Mouse (Mus musculus) right cerebral cortex, postnatal 14 days (tissue): Measurements from ENCODE around the gene Ung.
A peak's percentile ranks its signal among the peaks of the same experiment; 100 is the strongest.

ENCODE experiments used
- DNase-seq: peaks from one replicate; pipeline ENCODE4 v3.0.0; 2022

Ung gene

GRCm38 (mm10) chr5:114130211-114130605 lies at the start of gene Ung:
Gene Ung (plus strand): TSS chr5:114130386.
- peak; percentile 37 for DNase-seq

GRCm38 (mm10) chr5:114085501-114085900 lies 44.7 kb upstream of the Ung start:
- DNase-seq: no peak

DNA sequence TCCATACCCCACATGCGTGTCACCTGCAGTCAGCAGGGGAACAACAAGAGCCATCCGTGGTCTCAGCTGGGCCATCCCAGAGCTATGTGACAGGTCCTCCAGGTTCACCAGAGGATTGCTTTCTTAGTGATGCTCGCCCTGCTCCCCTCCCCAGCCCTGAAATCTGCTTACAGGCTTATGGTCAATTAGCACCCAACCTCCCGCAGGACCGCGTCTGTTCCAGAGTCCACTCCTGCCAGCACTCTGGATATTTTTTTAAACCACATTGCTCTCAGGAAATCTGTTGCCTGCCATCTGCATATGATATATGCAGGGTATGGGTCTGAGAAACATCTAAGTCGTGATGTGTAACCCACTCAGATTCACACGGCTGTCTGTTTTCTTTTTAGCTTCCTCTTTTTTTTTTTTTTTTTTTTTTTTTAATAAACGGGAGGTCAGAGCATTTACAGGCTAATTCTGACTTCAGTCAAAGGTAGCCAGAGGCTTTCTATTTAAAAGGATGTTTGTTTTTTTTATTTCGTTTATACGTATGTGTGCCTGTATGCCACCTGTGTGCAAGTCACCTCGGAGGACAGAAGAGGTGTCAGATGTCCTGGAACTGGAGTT lies 42.2 kb upstream of the Ung start:
- DNase-seq: peak; percentile 26

GRCm38 (mm10) chr5:114090421-114091013 lies 39.7 kb upstream of the Ung start:
- DNase-seq: no peak

DNA sequence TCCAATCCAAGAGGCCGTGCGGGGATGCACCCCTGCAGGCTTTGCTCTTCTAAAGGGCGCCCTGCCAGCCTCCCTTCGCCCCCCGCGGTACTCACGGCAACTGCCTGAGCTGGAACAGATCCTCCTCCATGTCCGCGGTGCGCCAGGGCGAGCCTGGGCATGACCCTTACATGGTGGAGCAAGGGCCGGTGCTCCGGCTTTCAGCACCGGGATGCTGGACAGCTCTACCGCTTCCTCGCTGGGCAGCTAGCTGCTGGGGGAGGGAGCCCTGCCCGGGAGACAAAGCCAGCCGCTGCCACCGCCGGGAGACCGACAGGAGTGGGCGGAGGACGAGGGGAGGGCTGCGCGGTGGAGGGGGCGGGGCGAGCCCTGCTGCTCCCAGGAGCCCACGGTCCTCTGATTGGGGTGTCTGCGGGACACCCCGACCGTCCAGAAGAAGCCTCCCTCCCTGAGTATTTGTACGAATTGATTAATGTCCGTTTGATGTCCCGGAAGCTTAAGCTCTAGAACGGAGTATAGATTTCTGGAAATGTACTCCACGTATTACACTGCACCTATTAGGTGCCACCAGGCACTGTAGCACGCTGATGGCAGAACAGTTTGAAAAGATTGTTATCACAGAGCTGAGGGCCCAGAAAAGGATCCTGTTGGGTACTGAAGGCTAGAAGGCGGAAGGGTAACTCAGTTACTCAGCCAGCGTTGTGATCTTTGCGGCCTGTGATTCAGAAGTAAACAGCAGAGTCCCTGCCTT lies 39.0 kb upstream of the Ung start, which contains the start of gene Svop:
Svop (minus strand) TSS at position 514 of the 751 bp plus-strand sequence.
- DNase-seq: peak; percentile 78

- peak; percentile 92 for DNase-seq
These were observed 30.3 kb upstream of the Ung start for GRCm38 (mm10) chr5:114099709-114100389.

- no peak for DNase-seq
These were observed 29.6 kb upstream of the Ung start for GRCm38 (mm10) chr5:114100390-114101099.

DNA sequence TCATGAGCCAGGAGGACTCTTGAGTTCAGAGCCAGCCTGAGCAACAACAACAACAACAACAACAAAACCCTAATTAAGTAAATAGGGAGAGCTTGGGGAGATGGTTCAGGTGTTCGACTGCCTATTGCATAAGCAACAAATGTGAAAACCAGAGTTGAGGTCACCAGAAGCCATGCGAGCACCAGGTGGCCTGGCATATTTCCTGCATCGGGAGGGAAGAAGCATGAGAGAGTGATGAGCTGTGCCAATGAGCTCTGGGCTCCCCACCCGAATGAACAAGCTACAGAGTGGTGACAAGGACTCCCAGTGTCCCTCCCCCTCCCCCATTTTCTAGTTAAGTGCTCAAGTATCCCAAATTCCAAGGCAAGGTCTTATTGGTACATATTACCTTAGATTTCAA lies 28.3 kb upstream of the Ung start:
- no peak for DNase-seq

DNA sequence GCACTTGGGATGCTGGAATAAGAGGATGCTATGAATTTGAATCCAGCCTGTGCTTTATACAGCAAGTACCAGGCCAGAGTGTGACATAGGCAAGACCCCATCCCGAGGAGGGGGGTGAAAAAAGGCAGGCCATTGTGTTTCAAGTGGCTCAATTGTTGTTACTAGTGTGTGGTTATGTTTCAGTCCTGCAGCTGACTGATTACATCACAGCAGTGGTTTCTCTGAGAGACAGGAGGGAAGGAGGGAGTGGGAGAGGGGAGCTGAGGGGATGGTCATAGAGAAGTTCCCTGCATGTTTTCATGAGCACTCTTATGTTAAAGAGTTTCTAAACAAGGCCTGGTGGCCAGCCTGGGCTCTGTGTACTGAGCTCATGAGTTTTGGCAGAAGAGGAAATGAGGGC lies 27.4 kb upstream of the Ung start:
- DNase-seq: no peak

DNA sequence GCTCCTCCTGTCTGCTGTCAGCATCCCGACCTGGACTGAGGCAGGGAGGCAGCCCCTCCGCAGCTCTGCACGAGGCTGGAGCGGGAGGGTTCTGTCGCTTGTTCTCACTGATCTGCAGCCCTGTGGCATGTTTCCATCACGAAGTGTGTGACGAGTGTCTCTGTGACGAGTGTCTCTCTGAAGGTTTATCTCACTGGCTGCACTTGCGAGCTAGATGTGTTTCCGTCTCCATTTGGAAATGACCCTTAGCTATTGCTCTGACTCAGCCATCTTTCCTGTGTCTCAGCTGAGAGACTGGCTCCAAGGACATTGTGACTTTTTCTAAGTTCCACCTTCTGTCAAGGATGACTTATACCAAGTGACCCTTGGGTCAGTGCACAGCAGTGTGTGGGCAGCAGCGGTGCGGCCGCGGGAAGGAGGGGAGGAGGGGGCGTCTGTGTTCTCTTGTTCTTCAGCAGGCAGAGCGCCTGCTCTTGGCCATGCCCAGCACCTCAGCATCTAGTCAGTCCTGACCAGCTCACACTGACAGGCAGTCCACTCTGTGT lies 23.7 kb upstream of the Ung start:
- DNase-seq: no peak

GRCm38 (mm10) chr5:114113334-114113733 lies 16.9 kb upstream of the Ung start:
- DNase-seq: no peak

GRCm38 (mm10) chr5:114115030-114115429 lies 15.2 kb upstream of the Ung start:
- DNase-seq: no peak

GRCm38 (mm10) chr5:114116586-114116985 lies 13.6 kb upstream of the Ung start:
- DNase-seq: no peak

DNA sequence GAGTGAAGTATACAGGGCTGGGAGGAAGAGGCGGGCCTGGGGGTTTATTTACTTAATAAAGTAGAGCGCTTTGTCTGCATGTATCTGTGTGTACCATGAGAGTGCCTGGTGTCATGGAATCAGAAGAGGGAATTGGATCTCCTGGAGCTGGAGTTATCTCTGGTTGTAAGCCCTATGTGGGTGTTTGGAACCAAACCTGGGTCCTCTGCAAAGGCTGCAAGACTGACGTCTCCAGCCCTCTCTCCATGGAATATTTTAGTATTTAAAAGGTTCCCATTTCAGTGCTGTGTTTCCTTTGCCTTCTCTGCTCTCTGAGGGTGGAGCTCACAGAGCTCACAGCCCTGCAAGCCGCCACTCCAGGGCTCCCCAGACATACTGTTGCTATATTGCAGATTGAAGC lies 10.4 kb upstream of the Ung start:
- DNase-seq: no peak

DNA sequence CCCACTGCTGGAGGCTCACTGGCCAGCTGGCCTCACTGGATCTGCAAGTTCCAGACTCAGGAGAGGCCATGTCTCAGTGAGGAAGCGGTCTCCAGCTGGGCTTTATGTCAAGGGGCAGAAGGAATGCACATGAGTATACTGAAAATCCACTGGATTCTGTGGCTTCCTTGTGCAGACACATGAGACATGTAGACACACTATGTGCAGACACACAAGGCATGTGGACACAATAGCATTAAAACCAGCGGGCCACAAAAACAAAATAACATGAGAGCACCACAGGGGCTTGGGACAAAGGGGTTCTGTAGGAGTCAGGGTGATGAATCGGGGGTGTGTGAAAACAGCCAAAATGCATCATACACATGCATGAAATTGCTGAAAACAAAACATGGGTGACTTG lies 4.2 kb upstream of the Ung start:
- no peak for DNase-seq

DNA sequence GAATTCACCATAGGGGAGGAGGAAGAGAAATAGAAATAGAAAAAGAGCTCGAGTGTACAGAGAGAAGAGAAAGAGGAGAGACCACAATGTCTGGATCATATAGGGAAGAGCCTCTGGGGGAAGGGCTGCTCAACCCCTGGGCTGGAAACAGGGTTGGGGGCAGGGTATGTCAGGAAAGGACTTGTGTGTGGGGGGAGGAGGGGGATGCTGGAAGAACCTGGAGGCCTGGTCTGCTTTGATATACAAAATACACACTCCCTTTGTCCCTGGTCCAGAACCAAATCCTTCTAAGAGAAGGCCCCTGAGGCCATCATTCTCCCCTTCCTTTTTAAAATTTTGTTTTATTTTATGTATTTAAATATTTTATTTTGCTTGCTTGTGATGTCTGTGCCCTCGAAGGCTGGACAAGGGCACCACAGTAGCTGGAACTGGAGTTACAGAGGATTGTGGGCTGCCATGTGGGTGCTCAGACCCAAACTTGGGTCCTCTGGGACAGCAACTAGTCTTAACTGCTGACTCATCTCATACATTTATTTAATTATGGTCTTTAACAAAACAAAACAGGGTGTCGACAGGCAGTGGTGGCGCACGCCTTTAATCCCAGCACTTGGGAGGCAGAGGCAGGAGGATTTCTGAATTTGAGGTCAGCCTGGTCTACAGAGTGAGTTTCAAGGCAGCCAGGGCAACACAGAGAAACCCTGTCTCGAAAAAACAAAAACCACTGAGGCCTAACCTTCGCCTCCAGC lies 3.5 kb upstream of the Ung start:
- DNase-seq: no peak

DNA sequence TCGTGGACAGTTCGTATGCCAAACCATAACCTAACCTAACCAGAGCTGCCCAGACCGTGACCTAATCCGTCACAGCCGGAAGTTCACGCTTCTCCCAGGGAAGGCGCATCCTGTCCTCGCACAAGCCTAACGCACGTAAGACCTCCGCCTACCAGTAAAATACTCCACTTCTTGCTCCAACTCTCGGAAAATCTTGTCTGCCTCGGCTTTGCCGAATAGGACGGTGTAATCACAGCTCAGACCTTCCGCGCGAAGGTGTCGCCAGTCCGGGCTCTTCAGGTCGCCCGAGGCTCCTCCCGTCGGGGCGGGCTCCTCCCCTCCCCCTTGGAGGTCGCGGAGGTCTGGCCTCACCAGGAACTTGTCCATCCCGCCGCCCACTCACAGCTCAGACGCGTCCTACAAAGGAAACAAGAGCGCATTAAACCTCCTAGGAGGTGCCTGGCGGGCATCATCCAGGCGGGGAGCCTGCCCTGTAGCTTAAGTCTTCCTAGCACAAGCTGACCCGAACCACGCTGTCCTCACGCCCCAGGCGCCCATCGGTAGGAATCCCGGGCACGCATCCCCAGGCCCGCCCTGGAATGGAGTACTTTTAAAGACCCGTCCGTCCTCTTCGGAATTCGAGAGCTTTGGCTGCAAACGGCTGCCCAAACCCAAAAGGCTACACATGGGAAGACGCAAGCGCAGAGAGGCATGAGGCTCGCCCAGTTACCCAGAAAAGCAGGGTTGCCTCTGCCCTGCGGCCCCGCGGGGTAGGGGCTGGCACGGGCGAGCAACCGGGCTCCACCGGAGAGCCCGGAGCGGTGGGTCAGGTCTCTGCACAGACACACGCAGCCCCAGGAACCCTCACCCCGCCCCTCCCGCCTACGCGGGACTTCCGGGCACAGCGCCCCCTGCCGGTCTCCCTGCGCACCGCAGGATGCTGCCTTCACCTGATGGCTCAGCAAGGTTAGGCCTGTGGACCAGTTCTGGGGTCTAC lies 2.5 kb upstream of the Ung start, which contains the start of gene Alkbh2:
Alkbh2 (minus strand) TSS at position 845 of the 976 bp plus-strand sequence.
- peak; percentile 78 for DNase-seq

DNA sequence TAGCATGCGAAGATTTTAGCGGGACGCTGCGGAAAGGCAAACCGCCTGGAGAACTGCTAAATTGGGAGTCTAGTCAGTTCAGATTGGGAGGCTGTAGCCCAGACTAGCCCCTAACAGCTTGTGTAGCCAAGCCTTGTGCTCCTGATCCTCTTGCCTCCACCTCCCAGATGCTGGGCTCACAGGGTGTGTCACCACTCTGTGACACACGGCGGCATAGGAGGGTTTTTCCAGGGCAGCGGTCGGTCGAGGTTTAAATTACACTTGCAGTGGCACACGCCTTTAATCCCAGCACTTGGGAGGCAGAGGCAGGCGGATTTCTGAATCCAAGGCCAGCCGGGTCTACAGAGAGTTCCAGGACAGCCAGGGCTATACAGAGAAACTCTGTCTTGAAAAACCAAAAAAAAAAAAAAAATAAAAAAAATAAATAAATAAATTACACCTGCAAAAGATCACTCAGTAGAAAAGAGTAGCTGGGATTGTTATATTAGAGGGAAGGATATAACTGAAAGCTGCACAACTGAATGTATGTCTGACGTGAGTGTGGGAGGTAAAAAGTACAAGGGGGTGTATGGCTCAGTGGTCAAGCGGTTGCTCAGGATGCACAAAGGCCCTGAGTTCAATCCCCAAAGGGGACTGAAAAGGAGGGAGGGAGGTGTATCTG lies 506 bp upstream of the Ung start:
- DNase-seq: no peak

DNA sequence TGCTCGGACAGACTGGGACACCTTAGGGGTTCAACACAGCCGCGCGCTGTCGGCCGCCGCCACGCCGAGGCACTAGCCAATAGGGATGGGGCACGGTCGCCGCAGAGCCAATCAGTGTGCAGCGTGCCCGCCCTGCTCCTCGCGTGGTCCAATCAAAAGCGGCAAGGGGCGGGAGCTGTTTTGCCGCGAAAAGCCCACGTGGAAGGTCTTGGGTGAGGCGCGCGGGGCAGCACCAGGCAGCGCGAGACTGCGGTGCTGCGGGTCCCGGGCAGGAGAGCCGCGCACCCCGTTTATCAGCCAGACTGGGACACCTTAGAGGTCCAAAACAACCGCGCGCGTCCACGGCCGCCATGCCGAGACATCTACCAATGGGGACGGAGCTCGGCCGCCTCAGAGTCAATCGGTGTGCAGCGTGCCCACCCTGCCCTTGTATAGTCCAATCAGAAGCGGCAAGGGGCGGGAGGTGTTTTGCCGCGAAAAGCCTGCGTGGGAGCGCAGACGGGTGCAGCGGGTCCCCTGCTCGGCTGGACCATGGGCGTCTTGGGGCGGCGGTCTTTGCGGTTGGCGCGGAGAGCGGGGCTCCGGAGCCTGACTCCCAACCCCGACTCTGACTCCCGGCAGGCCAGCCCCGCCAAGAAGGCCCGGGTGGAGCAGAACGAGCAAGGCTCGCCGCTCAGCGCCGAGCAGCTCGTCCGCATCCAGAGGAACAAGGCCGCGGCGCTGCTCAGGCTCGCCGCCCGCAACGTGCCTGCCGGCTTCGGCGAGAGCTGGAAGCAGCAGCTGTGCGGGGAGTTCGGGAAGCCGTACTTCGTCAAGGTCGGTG lies 723 bp downstream of the Ung start:
- DNase-seq: peak; percentile 94
